Comparison of ENCODE assay signal across 8 mouse cellular contexts in the genomic region with DNA sequence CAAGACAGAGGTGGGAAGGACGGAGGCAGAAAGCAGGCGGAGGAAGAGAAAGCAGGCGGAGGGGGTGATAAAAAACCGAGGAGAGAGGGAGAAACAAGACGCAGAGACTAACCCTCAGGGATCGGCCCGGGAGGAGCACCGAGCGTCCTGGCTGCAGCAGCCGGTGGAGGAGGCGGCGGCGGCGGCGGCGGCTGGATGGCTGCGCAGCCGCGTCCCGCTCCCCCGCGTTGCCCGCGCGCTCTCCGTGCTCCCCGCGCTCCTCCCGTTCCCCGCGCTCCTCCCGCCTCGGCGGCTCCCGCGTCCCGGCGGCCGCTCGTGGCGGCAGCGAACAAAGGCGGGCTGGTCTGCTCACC. TPM values are rescaled to one million over a fixed set of nuclear protein-coding genes. Genes with fewer than 3 reads are reported as not detected.
DNase-seq lines count a peak whose midpoint lies in the region; ATAC-seq and TF ChIP-seq lines count a peak whose summit lies in the region.

No protein-coding gene starts in this region.

- H3K4me1 ChIP-seq in limb, embryonic 11.5 days (ENCODE audit: control insufficient read depth, insufficient read depth, low read length) = peaks cover 17% of the 10 kb centered on the region

- no peak overlapping the region for H3K27ac ChIP-seq in limb, embryonic 11.5 days (replicated peaks; ENCODE audit: low read depth, low read length)

- no peaks in the 10 kb centered on the region for H3K79me2 ChIP-seq in myocyte (ENCODE audit: control insufficient read depth, insufficient read depth)

- H3K4me3 ChIP-seq in limb, embryonic 11.5 days (ENCODE audit: low read depth, low read length) = peak overlapping the region; percentile 66
- H3K4me3 ChIP-seq in myocyte = no peak overlapping the region

- WGBS in limb, embryonic 11.5 days = 0% methylated on average over 7 of the region's 43 CpGs

- H3K27me3 ChIP-seq in limb, embryonic 11.5 days (ENCODE audit: control insufficient read depth, insufficient read depth, low read length) = peaks cover 39% of the 10 kb centered on the region
- H3K27me3 ChIP-seq in myocyte (ENCODE audit: control insufficient read depth, insufficient read depth, insufficient read length) = peaks cover 56% of the 10 kb centered on the region

- no peak for TF ChIP-seq POLR2A in myocyte (IDR thresholded peaks at IDR 0.05; ENCODE audit: insufficient read length, low read depth)

- ATAC-seq in limb, embryonic 11.5 days (ENCODE audit: insufficient number of reproducible peaks, low FRiP score, low TSS enrichment, low read depth) = no peak

- no peaks in the 10 kb centered on the region for H3K9me3 ChIP-seq in limb, embryonic 11.5 days (ENCODE audit: control insufficient read depth, low read length)

- peak overlapping the region; percentile 74 for H3K9ac ChIP-seq in limb, embryonic 11.5 days (ENCODE audit: low read length)

- DNase-seq in adrenal gland, postnatal 14 days = peak; percentile 74
- DNase-seq in adrenal gland, postnatal 4 days (ENCODE audit: low spot score in 2 of 2) = no peak
- DNase-seq in ovary, postnatal 14 days (ENCODE audit: low spot score) = peak; percentile 54
- DNase-seq in ovary, postnatal 36 days (ENCODE audit: low spot score) = no peak
- peak; percentile 43 for DNase-seq in gastrocnemius, postnatal 25 days
- DNase-seq in limb, embryonic 11.5 days (ENCODE audit: low spot score) = peak; percentile 73
- DNase-seq in frontal cortex, postnatal 25 days (ENCODE audit: low spot score in 2 of 2) = no peak

- peak overlapping the region; percentile 53 for H3K4me2 ChIP-seq in limb, embryonic 11.5 days (ENCODE audit: low read depth, severe bottlenecking)
- H3K4me2 ChIP-seq in myocyte (ENCODE audit: low read depth) = peak overlapping the region; percentile 62

- no peaks in the 10 kb centered on the region for H3K36me3 ChIP-seq in limb, embryonic 11.5 days (ENCODE audit: control insufficient read depth, insufficient read depth, low read length)
- H3K36me3 ChIP-seq in myocyte (ENCODE audit: control insufficient read depth, insufficient read depth) = no peaks in the 10 kb centered on the region

- H3ac ChIP-seq in myocyte (ENCODE audit: control insufficient read depth, insufficient read length) = peak overlapping the region; percentile 74

TF ChIP-seq in myocyte, 11 proteins besides CTCF, POLR2A, EP300 and RAD21:
- TF ChIP-seq USF1 (IDR thresholded peaks at IDR 0.05; ENCODE audit: low read depth) = no peak
- TF ChIP-seq SRF (IDR thresholded peaks at IDR 0.05; ENCODE audit: control insufficient read depth, insufficient read length, low read depth) = no peak

RNA-seq across cellular contexts. Expression of a gene that starts 0.3 kb away (rescaled TPM):
- 16.6 and 17.7 TPM in 2 replicates for total RNA-seq in adrenal gland, postnatal 14 days (2021)
- 10 to 100 TPM; 37.5 to 37.8 TPM for total RNA-seq in adrenal gland, postnatal 4 days (2021)
- 1 to 10 TPM; 1.8 to 6.9 TPM for total RNA-seq in gastrocnemius, postnatal 25 days (2021)
- polyA plus RNA-seq in limb, embryonic 11.5 days (2014; fragmentation: Nextera tagmentation; extraction: Ambion mirVana) = 3.0 and 3.7 TPM in 2 replicates
- 0.62 TPM for polyA plus RNA-seq in myocyte (2012; fragmentation: generic; extraction: Trizol)

RNA-seq across cellular contexts. Expression of a gene that starts 51.1 kb away (rescaled TPM):
- not detected in 2 replicates for total RNA-seq in adrenal gland, postnatal 14 days (2021)
- total RNA-seq in adrenal gland, postnatal 4 days (2021) = 10 to 100 TPM in 1 of 2 experiments, 1 to 10 TPM in 1; 4.8 to 30.3 TPM
- total RNA-seq in gastrocnemius, postnatal 25 days (2021) = 1,000 to 10,000 TPM in 1 of 2 experiments, 100 to 1,000 TPM in 1; 354 to 1,320 TPM
- 3.4 TPM in 1 of 2 replicates, not detected in the other for polyA plus RNA-seq in limb, embryonic 11.5 days (2014; fragmentation: Nextera tagmentation; extraction: Ambion mirVana)
- polyA plus RNA-seq in myocyte (2012; fragmentation: generic; extraction: Trizol) = 3.3 TPM

Comparison
In these comparisons a context has a peak if more than half of its experiments do, and no peak if none do; other contexts are left out.
1. DNase-seq: peak in adrenal gland, postnatal 14 days (single experiment), ovary, postnatal 14 days (single experiment), gastrocnemius, postnatal 25 days (single experiment) and limb, embryonic 11.5 days (single experiment); none in adrenal gland, postnatal 4 days (0 of 2), ovary, postnatal 36 days (single experiment) and frontal cortex, postnatal 25 days (0 of 2).
2. RNA of a gene that starts 51.1 kb away (total RNA-seq): 354 to 1,320 TPM in gastrocnemius, postnatal 25 days; 4.8 to 30.3 TPM in adrenal gland, postnatal 4 days and not detected in adrenal gland, postnatal 14 days; every median in the first group is over 10 times any median in the second.